Mouse (Mus musculus) CD4-positive, CD25-positive, alpha-beta regulatory T cell, adult 9 weeks (primary cell): ENCODE measurements around the gene Slc22a23. TPM values are rescaled to one million over a fixed set of nuclear protein-coding genes. Genes with fewer than 3 reads are reported as not detected.

Source experiments
- polyA plus RNA-seq: library from polyadenylated mRNA; unstranded; fragments of 100-300 nt; shearing (Covaris generic); gene quantifications from one replicate; pipeline ENCODE4 v1.2.1, GENCODE M21; 2017

The Slc22a23 gene
- 0.37 TPM for polyA plus RNA-seq

DNA sequence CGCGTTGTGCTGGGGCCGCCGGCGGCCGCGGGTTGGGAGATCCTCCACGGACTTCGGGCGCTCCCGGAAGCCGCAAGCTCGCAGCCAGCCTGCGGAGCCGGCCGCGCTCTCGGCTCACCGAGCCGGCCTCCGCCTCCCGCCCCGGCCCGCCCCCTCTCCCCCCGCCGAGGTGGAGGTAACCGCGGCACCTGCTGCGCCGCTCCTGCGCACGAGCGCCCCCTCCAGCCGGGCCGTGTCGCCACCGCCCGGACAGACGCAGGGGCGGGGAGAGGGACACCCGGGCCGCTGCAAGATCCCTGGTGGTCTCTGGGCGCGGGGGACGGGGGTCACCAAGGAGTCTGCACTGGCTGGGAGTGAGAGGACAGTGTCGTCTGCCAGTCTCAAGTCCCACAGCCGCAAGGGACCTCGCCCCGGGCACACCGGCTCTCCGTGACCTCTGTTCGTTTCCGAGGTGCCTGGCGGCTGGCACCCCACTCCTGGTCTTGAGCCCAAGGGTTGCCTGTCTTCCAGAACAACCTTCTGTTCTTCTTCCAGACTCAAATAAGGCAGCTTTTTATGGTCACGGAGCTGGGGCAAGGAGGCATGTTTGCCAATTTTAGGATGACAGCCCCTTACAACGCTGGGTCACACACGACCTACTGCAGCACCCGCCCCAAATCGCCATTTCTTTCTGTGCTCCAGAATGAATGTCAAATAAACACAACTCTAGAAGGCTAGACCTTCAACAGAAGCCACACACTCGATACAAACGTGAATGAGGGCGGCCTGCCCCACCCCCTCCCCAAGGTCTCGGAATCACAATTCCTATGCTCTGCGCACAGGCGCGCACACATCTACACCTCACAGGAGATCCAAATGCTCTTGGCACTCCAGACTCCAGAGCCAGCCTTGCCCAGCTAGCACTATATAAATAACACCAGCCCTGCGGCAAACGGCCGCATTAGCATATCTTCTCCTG, at the start of gene Slc22a23:
TSS of gene Slc22a23 (minus strand) at position 55 of the 958 bp plus-strand sequence.

DNA sequence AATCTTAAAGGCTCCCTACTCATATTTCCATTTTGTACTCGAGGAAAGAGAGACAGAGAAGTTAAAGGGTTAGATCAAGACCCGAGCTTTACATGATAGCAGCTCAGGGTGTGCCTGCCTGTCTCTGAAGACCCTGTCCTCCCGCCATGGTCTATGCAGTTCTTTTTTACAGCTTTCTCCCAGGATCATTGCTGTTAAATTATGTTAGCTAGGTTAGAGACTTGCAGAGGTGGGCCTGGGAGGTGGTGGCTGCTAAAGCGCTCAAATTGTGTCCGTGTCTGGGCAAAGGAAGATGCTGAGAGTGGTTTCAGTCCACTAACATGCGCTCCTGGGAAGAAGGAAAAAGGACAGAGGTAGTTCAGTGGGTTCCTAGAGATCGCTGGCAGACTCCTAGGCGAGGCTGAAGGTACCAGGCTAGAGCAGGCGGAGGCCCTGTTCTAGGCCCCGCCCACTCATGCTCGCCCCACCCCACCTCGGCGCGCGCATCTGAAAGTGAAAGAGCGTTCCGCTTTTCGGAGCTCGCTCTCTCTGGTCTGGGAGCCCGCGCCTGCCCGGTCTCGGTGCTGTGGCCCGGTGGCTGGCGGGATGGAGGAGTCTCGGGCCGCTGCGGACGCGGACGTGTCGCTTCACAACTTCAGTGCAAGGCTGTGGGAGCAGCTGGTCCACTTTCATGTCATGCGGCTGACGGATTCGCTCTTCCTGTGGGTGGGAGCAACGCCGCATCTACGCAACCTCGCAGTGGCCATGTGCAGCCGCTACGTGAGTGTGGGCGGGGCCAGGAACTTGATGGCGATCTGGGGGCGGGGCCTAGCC, 182.3 kb downstream of the Slc22a23 start, which contains the start of gene Psmg4:
TSS of gene Psmg4 (plus strand) at position 474 of the 813 bp plus-strand sequence.

DNA sequence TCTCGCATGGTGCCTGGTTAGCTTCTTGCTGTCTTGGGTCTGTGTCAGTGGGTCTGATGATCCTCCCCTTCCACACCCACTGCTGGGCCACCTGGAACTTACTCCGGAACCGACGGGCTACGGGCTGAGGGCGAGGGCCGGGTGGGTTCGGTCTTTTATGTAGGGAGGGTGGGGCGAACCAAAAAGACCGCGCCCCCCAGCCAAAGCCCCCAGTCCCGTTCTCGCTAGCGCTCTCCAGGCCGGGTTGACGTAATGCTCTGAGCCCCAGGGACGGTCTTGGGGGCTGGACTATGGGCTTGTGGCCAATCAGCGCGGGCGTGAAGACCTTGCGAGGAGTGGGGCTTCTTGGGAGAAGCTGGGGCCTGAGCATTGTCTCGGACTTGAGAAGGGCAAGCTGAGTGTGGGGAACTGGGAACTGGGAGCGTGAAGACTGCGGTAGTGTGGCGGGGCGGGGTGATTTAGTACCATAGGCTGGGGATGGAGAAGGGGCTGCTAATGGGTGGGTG, 214.7 kb downstream of the Slc22a23 start, which contains the start of gene Tubb2b:
TSS of gene Tubb2b (minus strand) at position 241 of the 506 bp plus-strand sequence.

Other genes with a start within 250 kb of the Slc22a23 start
- 0.68 TPM for gene Tubb2b, start 214.7 kb downstream of the Slc22a23 start, polyA plus RNA-seq
- 80.2 TPM for gene Psmg4, start 182.2 kb downstream of the Slc22a23 start, polyA plus RNA-seq